Mouse (Mus musculus): ENCODE measurements around the gene Atp7a.
"Not testable (repeated sequence)": the region's sequence is repeated elsewhere in the genome, so short reads cannot be mapped to it uniquely, and the experiment has no call there.

The Atp7a gene

GRCm38 (mm10) chrX:106026418-106027342 lies at the start of gene Atp7a:
Gene Atp7a (plus strand): TSS chrX:106027276.
- peak; percentile 82 to 87 for DNase-seq

- no peak for DNase-seq
These were observed 25.5 kb upstream of the Atp7a start for GRCm38 (mm10) chrX:106001605-106002004.

GRCm38 (mm10) chrX:106010762-106011161 lies 16.3 kb upstream of the Atp7a start:
- DNase-seq = no peak

DNA sequence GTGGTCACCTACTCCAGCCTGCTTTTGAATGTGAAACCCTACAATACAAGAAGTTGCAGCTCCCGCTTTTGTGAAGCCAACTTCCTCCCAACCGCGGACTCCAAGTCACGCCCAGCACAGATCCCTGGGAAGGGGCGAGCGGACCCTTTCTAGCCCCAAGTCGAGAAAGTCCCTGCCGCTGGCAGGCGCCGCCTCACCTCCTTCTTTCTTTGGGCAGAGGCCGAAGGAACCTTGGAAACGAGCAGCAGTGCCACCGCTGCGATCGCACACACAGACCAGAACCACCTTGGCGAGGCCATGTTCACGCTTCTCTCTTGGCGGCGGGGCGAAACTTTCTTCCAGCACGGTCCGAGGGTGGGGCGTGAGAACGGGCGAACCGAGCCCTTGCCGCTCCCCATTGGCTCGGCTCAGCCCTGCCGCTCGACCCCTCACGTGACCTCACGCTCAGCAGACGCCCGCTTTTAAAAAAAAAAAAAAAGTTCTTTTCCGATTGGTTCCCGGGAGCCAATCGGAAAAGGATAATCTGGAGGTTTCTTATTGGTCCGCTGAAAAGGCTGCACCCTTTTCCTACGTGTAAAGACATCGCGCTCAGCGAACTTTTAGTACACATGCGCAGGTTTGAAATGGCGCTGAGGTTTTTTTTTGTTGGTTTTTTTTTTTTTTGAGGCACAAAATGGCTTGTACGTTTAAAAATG lies 15.5 kb upstream of the Atp7a start, which contains the start of gene Magt1:
Gene Magt1, minus strand, starts transcription at position 442 of the 695 bp plus-strand sequence.
- DNase-seq = peak; percentile 73 to 75

- no peak for DNase-seq
These were observed 14.5 kb upstream of the Atp7a start for GRCm38 (mm10) chrX:106012559-106012958.

GRCm38 (mm10) chrX:106013217-106013616 lies 13.9 kb upstream of the Atp7a start:
- peak in 1 of 2 experiments; percentile 40 for DNase-seq

DNA sequence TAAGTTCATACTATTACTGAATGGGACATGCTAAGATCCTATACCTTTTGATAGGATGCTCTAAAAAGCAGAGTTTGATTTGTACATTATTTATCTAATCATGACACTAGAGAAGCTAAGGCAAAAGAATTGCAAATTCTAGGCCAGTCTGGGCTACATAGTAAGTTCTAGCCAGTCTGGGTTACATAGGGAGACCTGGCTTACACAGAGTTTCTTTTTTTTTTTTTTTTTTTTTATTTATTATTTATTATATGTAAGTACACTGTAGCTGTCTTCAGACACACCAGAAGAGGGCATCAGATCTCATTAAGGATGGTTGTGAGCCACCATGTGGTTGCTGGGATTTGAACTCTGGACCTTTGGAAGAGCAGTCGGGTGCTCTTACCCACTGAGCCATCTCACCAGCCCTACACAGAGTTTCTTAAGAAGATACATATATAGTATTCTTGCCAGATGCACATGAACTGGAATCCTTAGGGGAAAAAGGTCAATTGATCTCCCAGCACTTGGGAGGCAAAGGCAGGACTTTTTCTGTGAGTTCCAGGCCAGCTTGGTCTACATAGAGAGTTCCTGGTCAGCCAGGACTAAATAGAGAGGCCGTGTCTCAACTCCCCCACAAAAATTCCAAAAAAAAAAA lies 12.2 kb upstream of the Atp7a start:
- DNase-seq = not testable (repeated sequence)

DNA sequence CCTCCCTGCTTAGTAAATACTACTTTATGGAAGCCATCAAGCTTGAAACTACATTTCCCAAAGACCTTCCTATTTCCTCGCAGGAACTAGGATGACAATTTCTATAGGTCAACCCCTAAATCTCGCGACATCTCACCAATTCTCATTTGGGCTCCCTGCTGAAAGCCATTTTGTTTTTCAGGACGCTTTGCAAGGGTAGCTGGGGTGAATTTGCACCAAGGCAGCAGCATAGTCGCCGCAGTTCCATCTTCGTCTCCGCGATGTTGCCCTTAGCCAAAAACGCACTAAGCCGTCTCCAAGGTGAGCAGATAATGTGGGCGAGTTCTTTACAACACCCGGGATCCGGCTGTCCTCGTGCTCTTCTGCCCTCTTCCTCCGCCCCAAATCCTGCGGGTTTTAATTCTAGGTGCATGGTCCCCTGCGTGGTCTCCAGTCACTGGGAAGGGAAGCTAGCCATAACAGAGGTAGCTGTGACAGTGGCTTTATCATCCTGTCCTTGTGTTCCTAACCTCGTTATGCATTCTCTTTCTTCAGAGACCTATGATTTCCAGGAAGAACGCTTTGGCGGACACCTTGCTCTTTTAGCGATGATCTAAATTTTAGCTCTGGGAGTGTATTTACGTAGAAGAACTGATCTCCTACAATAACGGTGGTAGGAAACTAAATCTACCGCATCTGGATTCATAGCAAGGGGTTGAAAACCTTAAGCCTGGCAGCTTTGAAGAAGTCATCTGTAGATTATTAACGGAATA lies 11.3 kb upstream of the Atp7a start, which contains the start of gene Cox7b:
Gene Cox7b, plus strand, starts transcription at position 130 of the 752 bp plus-strand sequence.
- DNase-seq = peak; percentile 31 to 54

DNA sequence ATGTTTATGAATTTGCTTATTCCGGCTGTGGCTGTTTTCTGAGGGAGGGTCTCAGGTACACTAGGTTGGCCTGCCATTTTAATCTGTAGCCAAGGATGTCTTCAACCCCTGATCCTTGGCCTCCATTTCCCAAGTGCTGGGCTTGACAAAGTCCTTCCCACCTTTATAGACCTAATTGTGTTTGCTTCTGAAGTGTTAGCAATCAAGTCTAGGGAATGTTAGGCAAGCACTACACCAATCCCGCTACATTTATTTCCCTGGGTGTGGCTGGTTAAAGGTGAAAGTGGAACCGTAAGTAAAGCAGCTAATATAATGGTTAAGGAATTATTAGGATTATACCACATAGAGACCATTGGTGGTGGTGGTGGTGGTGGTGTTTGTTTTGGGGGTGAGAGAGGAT lies 10.0 kb upstream of the Atp7a start:
- DNase-seq = no peak

DNA sequence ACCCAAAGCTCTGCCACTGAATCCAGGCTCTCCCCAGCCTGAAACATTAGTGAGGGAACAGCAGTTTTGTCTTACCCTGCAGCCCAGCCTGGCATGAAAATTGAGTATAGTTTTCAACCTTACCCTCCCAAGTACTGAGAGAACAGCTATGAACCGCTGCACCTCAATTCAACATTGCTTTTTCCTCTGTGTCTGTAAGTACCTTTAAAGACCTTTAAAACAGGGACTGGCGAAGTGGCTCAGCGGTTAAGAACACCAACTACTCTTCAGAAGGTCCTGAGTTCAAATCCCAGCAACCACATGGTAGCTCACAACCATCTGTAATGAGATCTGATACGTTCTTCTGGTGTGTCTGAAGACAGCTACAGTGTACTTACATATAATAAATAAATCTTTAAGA lies 9.6 kb upstream of the Atp7a start:
- no peak for DNase-seq

DNA sequence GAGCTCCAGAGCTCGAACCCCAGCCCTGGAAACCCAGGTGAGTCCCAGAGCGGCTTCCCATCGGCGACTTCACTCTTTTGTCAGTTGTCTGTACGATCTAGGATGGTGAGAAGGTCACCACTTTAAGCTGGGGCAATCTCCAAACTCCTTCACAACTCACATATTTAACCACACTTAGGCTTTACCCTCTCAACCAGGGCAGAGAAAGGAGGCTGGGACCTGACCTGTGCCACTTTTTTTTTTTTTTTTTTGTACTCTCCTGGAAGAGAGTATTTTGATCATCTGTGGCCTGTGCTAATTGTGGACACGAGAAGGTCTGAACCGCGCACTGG lies 233 bp downstream of the Atp7a start:
- DNase-seq = no peak

- DNase-seq = no peak
These were observed 3.1 kb downstream of the Atp7a start for GRCm38 (mm10) chrX:106030176-106030575.

DNA sequence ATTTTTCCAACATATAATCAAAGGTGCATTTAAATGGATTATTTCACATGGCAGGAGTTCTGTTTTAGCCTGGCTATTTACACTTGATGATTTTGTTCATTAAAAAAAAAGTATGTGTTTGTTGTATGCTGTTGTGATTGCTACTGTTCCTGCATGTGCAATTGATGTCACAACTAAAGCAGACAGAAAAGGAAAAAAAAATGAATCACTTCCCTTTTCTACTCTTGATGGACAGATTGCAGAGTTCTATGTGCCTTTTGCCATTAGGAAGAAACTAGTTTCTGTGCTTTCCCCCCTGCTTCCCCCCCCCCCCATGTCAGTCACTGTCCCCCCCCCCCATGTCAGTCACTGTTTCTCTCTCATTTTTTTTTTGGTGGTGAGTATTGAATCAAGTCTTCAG lies 4.0 kb downstream of the Atp7a start:
- no peak for DNase-seq

GRCm38 (mm10) chrX:106035727-106036126 lies 8.7 kb downstream of the Atp7a start:
- DNase-seq = no peak

- DNase-seq = no peak
These were observed 10.2 kb downstream of the Atp7a start for GRCm38 (mm10) chrX:106037185-106037752.

- no peak for DNase-seq
These were observed 17.0 kb downstream of the Atp7a start for GRCm38 (mm10) chrX:106043863-106044617.

DNA sequence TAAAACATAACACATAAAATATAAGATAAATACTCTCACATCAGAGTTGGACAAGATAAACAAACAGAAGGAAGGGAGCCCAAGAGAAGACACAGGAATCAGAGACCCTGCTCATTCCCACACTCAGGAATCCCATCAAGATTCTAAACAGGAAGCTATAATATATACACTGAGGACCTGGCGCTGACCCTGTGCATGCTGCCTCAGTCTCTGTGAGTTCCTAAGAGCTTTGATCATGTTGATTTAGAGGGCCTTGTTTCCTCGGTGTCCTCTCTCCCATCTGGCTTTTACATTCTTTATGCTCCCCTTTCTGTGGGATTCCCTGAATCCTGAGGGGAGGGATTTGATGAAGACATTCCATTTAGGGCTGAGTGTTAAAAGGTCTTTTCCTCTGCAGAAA lies 18.4 kb downstream of the Atp7a start:
- no peak for DNase-seq

- DNase-seq = no peak
These were observed 18.9 kb downstream of the Atp7a start for GRCm38 (mm10) chrX:106045928-106046327.

DNA sequence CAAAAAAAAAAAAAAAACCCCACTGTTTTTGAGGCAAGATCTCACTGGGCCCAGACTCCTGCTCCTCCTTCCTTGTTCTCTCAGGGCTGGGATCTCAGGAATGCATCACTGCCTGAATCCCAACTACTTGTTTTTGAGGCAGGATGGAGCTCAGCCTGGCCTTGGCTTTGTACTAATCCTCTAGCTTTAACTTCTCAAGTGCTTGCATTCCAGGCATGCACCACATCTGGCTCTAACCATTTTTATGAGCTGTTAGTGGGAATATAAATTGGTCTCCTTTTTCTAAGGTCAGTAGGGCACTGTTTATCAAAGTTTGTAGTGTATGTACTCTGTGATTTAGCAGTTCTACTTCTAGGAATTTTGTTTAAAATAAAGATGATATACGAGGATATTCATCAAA lies 21.1 kb downstream of the Atp7a start:
- DNase-seq = no peak

DNA sequence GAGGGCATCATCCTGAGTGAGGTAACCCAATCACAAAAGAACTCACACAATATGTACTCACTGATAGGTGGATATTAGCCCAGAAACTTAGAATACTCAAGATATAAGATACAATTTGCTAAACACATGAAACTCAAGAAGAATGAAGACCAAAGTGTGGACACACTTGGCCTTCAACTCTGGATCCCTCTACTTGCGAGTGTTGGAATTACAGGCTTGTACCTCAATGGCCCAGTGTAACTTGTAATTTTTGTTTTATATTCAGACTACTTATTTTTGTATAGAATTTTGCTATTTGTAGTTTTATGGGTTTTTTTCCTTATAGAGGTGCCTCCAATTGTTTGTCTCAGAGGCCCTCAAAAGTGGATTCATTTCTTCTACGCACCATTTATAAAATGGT lies 50.8 kb downstream of the Atp7a start:
- not testable (repeated sequence) for DNase-seq

DNA sequence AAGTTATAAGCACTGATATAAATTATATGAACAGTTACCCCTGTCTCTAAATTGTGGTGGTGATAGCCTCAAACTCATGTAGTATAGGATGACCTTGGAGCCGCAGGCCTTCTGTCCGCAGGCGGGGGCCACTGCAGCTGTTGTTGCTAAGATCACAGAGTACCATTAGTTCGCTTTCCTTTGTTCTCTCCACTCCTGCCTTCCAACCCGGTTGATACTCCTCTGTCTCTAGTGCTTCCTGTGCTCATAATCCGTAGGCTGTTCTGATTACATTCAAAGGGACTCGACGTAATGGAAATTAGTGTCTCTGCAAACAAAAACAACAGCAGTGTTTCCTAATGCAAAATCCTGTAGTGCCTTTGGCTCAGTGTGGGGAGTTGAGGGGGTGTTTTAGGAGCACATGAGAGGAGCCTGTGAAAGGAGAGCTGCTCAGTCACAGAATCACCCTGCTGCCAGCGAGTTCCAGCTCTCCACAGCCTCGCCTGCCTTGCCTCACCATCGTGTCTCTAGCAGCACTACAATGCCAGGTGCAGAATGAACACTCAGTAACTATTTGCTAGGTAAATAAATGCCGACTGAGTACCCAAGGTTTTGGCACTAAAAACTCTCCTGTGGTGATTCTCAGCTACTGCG lies 53.9 kb downstream of the Atp7a start:
- DNase-seq = no peak

All from spleen, adult 18-20 months (tissue).